ENCODE assay signal across 7 mouse cellular contexts in genomic region chr6:108784796-108785195, GRCm38 (mm10). TPM values are rescaled to one million over a fixed set of nuclear protein-coding genes. Genes with fewer than 3 reads are reported as not detected.
DNase-seq lines count a peak whose midpoint lies in the region; ATAC-seq and TF ChIP-seq lines count a peak whose summit lies in the region.

No protein-coding gene starts in this region.

- no peak overlapping the region for H3K27ac ChIP-seq in embryonic fibroblast, embryonic 13.5 days (ENCODE audit: insufficient read depth, low read length)
- no peak overlapping the region for H3K27ac ChIP-seq in limb, embryonic 12.5 days
- no peak overlapping the region for H3K27ac ChIP-seq in neural tube, embryonic 14.5 days (ENCODE audit: low read depth, low read length)

- H3K4me2 ChIP-seq in limb, embryonic 12.5 days = peak overlapping the region; percentile 88
- H3K4me2 ChIP-seq in neural tube, embryonic 14.5 days (ENCODE audit: low read depth, low read length) = peak overlapping the region; percentile 70

- TF ChIP-seq POLR2A in embryonic fibroblast, embryonic 13.5 days (IDR thresholded peaks at IDR 0.05; ENCODE audit: low read depth, low read length) = no peak

- H3K4me3 ChIP-seq in embryonic fibroblast, embryonic 13.5 days (ENCODE audit: insufficient read depth, low read length) = peak overlapping the region; percentile 68
- H3K4me3 ChIP-seq in limb, embryonic 12.5 days (replicated peaks) = peak overlapping the region; percentile 99; the same call in 1 of the 2 replicates
- peak overlapping the region; percentile 100 for H3K4me3 ChIP-seq in neural tube, embryonic 14.5 days (ENCODE audit: low read depth, low read length)

- H3K27me3 ChIP-seq in limb, embryonic 12.5 days = no peaks in the 10 kb centered on the region
- H3K27me3 ChIP-seq in neural tube, embryonic 14.5 days (ENCODE audit: control insufficient read depth, insufficient read depth, low read length) = no peaks in the 10 kb centered on the region

- TF ChIP-seq CTCF in embryonic fibroblast, embryonic 13.5 days (IDR thresholded peaks at IDR 0.05; ENCODE audit: borderline replicate concordance, insufficient read depth, low read length) = no peak

- H3K36me3 ChIP-seq in limb, embryonic 12.5 days = no peaks in the 10 kb centered on the region
- no peaks in the 10 kb centered on the region for H3K36me3 ChIP-seq in neural tube, embryonic 14.5 days (ENCODE audit: control insufficient read depth, insufficient read depth, low read length)

- 54% methylated on average over 5 of the region's 5 CpGs for WGBS in limb, embryonic 12.5 days
- 34% methylated on average over 5 of the region's 5 CpGs for WGBS in neural tube, embryonic 14.5 days

- H3K9me3 ChIP-seq in limb, embryonic 12.5 days = no peaks in the 10 kb centered on the region
- no peaks in the 10 kb centered on the region for H3K9me3 ChIP-seq in neural tube, embryonic 14.5 days (ENCODE audit: control insufficient read depth, low read length)

- DNase-seq in 416B (ENCODE audit: low read depth) = peak; percentile 71
- peak; percentile 39 for DNase-seq in CD4-positive helper T cell, adult 2 months (ENCODE audit: low read depth, low spot score)
- DNase-seq in embryo, embryonic 9.5 days (ENCODE audit: extremely low spot score) = no peak
- no peak for DNase-seq in thymus, postnatal 14 days

- H3K9ac ChIP-seq in limb, embryonic 12.5 days (replicated peaks) = 0 out of 2 replicates have a peak overlapping the region, but pooled peaks have one; percentile 18
- no peak overlapping the region for H3K9ac ChIP-seq in neural tube, embryonic 14.5 days (replicated peaks; ENCODE audit: low read depth, low read length)

- no peak for ATAC-seq in limb, embryonic 12.5 days (ENCODE audit: insufficient number of reproducible peaks, insufficient read depth, low FRiP score, low TSS enrichment, low read depth)
- ATAC-seq in neural tube, embryonic 14.5 days (ENCODE audit: low read depth) = no peak

- H3K4me1 ChIP-seq in embryonic fibroblast, embryonic 13.5 days (ENCODE audit: control insufficient read depth, insufficient read depth, low read length) = peaks cover 7% of the 10 kb centered on the region
- peaks cover 13% of the 10 kb centered on the region for H3K4me1 ChIP-seq in limb, embryonic 12.5 days (replicated peaks)
- H3K4me1 ChIP-seq in neural tube, embryonic 14.5 days (ENCODE audit: control insufficient read depth, insufficient read depth, low read length) = peaks cover 17% of the 10 kb centered on the region

RNA-seq across cellular contexts. Expression of gene Arl8b, which starts 1.9 kb away (rescaled TPM):
- polyA plus RNA-seq in embryonic fibroblast, embryonic 13.5 days (2011; ENCODE audit: insufficient read length, low read depth, missing spikeins) = 123 and 164 TPM in 2 replicates
- polyA plus RNA-seq in limb, embryonic 12.5 days (2016; fragmentation: Nextera tagmentation; extraction: Ambion mirVana) = 54.1 and 60.1 TPM in 2 replicates
- 126 and 134 TPM in 2 replicates for polyA plus RNA-seq in neural tube, embryonic 14.5 days (2014; fragmentation: Nextera tagmentation; extraction: Ambion mirVana)

RNA-seq across cellular contexts. Expression of gene Edem1, which starts 43.6 kb away (rescaled TPM):
- polyA plus RNA-seq in embryonic fibroblast, embryonic 13.5 days (2011; ENCODE audit: insufficient read length, low read depth, missing spikeins) = 107 and 120 TPM in 2 replicates
- 20.1 and 21.6 TPM in 2 replicates for polyA plus RNA-seq in limb, embryonic 12.5 days (2016; fragmentation: Nextera tagmentation; extraction: Ambion mirVana)
- 7.4 and 8.7 TPM in 2 replicates for polyA plus RNA-seq in neural tube, embryonic 14.5 days (2014; fragmentation: Nextera tagmentation; extraction: Ambion mirVana)

Comparison
In these comparisons a context has a peak if more than half of its experiments do, and no peak if none do; other contexts are left out.
1. DNase-seq: peak in 416B (single experiment) and CD4-positive helper T cell, adult 2 months (single experiment); none in embryo, embryonic 9.5 days (single experiment) and thymus, postnatal 14 days (single experiment).
2. Peak in every context shown above with its lines, with median percentiles within 50 percentile points of each other: H3K4me3 ChIP-seq.